Mouse (Mus musculus) lung, embryonic 16.5 days (tissue): Measurements from ENCODE around the gene Mael. TPM values are rescaled to one million over a fixed set of nuclear protein-coding genes. Genes with fewer than 3 reads are reported as not detected.

Source experiments
- ATAC-seq: fragments of 200-750 bp; cut with Nextera tagmentation; 2 replicates; pipeline ENCODE4 v1.8.0; 2017; ENCODE audit warnings: low read depth, mild to moderate bottlenecking, moderate library complexity
- H3K27ac ChIP-seq: fragments of 300-500 bp; sonication (generic); 2 replicates; pipeline ENCODE4 v1.5.1; 2014; ENCODE audit warnings: mild to moderate bottlenecking, control low read depth, low read length
- H3K27me3 ChIP-seq: fragments of 300-500 bp; sonication (generic); 2 replicates; pipeline ENCODE4 v1.6.1; 2014; ENCODE audit warnings: low read depth, low read length, mixed read lengths; ENCODE audit not compliant: control insufficient read depth, insufficient read depth
- H3K36me3 ChIP-seq: fragments of 300-500 bp; sonication (generic); 2 replicates; pipeline ENCODE4 v1.6.1; 2014; ENCODE audit warnings: low read length; ENCODE audit not compliant: control insufficient read depth, insufficient read depth
- H3K4me1 ChIP-seq: fragments of 300-500 bp; sonication (generic); replicated peaks from 2 replicates; pipeline ENCODE4 v1.6.1; 2014; ENCODE audit warnings: low read length, mixed read lengths; ENCODE audit not compliant: control insufficient read depth, insufficient read depth
- H3K4me2 ChIP-seq: fragments of 300-500 bp; sonication (generic); 2 replicates; pipeline ENCODE4 v1.6.1; 2014; ENCODE audit warnings: low read depth, low read length, control low read depth
- H3K4me3 ChIP-seq: fragments of 300-500 bp; sonication (generic); 2 replicates; pipeline ENCODE4 v1.5.1; 2014; ENCODE audit warnings: mild to moderate bottlenecking, low read length, control low read depth
- H3K9ac ChIP-seq: fragments of 300-500 bp; sonication (generic); 2 replicates; pipeline ENCODE4 v1.6.1; 2014; ENCODE audit warnings: low read length, control low read depth
- H3K9me3 ChIP-seq: fragments of 300-500 bp; sonication (generic); 2 replicates; pipeline ENCODE4 v1.6.1; 2016; ENCODE audit warnings: low read length; ENCODE audit not compliant: control insufficient read depth
- WGBS: fragments of 180-500 bp; shearing (Covaris S2); extraction: QIAGEN DNeasy Blood & Tissue Kit; methylation state at CpG from one replicate; pipeline ENCODE4 v1.1.7; 2014; 5-methylcytosine and 5-hydroxymethylcytosine counted together
- polyA plus RNA-seq: library from polyadenylated mRNA; unstranded; fragments of >200 nt; fragmentation: Nextera tagmentation; extraction: Ambion mirVana; gene quantifications from 2 replicates; pipeline ENCODE4 v1.2.1, GENCODE M21; 2015

Gene Mael
- polyA plus RNA-seq, 1 experiment from 2014 or later, result not detected

DNA sequence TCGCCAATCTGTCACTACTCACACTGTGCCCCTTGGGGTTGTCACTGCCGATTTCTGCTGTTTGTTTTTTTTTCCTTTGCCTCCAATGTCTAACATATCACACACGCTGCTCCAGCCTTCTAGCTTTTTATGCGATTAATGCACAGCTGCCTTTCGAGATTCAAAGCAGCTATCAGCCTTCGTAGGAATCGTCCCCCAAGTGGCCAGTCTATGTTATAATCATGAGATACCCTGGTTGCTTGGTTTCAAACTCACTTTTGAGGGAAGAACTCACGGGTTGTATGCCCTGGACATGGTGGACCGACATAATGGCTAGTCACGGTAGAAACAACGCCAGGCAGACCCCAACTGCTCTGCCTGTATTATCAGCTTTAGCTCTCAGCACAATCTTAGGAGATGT lies 87.2 kb downstream of the Mael start:
- no peak overlapping the region for H3K27ac ChIP-seq
- no peaks in the 10 kb centered on the region for H3K36me3 ChIP-seq
- H3K9me3 ChIP-seq, result no peaks in the 10 kb centered on the region
- no peak overlapping the region for H3K4me3 ChIP-seq
- H3K27me3 ChIP-seq, result peaks cover 11% of the 10 kb centered on the region; the same call in 1 of the 2 replicates
- no peak overlapping the region for H3K9ac ChIP-seq
- peaks cover 4% of the 10 kb centered on the region; the same call in 1 of the 2 replicates for H3K4me1 ChIP-seq
- 43% methylated on average over 11 of the region's 11 CpGs for WGBS
- ATAC-seq, result no peak
- no peak overlapping the region for H3K4me2 ChIP-seq

Other genes starting within 250 kb of the Mael start
- gene Pou2f1, start 236.1 kb downstream of the Mael start, polyA plus RNA-seq, result 12.6 and 16.3 TPM in 2 replicates
- 3.3 and 3.7 TPM in 2 replicates for gene Dusp27, start 110.8 kb downstream of the Mael start, polyA plus RNA-seq
- gene Gpa33, start 108.5 kb downstream of the Mael start, polyA plus RNA-seq, result 0.18 and 0.25 TPM in 2 replicates
- 0.98 and 1.1 TPM in 2 replicates for gene Ildr2, start 15.4 kb upstream of the Mael start, polyA plus RNA-seq
- 57.1 and 61.4 TPM in 2 replicates for gene Tada1, start 140.3 kb upstream of the Mael start, polyA plus RNA-seq
- gene Pogk, start 171.1 kb upstream of the Mael start, polyA plus RNA-seq, result 9.8 and 10.4 TPM in 2 replicates